Mouse (Mus musculus): ENCODE data around the gene Dmrtc2. TPM values are rescaled to one million over a fixed set of nuclear protein-coding genes. Genes with fewer than 3 reads are reported as not detected.
"Not testable (repeated sequence)": the region's sequence is repeated elsewhere in the genome, so short reads cannot be mapped to it uniquely, and the experiment has no call there.

The Dmrtc2 gene
- total RNA-seq (2018; cell fraction: chromatin; rRNA removed), result not detected
- not detected for total RNA-seq (2018; cell fraction: cytosol; rRNA removed)
- total RNA-seq (2018; cell fraction: nucleus; rRNA removed), result not detected
- not detected in 3 replicates for polyA plus RNA-seq (2018)

- Histone ChIP-seq H3K4me3 (ENCODE audit: inconsistent target) (no peak within 1 kb of the TSS), H3K79me2 (ENCODE audit: inconsistent target) (no peaks in the 10 kb centered on the region), H3K27ac (no peak within 1 kb of the TSS), H3K36me3 (ENCODE audit: inconsistent target) (no peaks in the 10 kb centered on the region)
- WGBS (ENCODE audit: missing documents), result 73% methylated on average over 24 of the region's 41 CpGs
Observed at GRCm38 (mm10) chr7:24869532-24870165, at the start of gene Dmrtc2, which contains the start of gene Lypd4. Gene Dmrtc2 (plus strand): TSS chr7:24870057. Gene Lypd4 (minus strand): TSS chr7:24869941.

- H3K4me3 ChIP-seq (ENCODE audit: inconsistent target), result no peak overlapping the region
- 2% methylated on average over 7 of the region's 7 CpGs for WGBS (ENCODE audit: missing documents)
- peak overlapping the region; percentile 70 for H3K27ac ChIP-seq
- no peaks in the 10 kb centered on the region for H3K79me2 ChIP-seq (ENCODE audit: inconsistent target)
- H3K36me3 ChIP-seq (ENCODE audit: inconsistent target), result no peaks in the 10 kb centered on the region
Observed at GRCm38 (mm10) chr7:24824452-24824851, 45.4 kb upstream of the Dmrtc2 start.

- H3K27ac ChIP-seq, result no peak overlapping the region
- H3K4me3 ChIP-seq (ENCODE audit: inconsistent target), result no peak overlapping the region
- no peaks in the 10 kb centered on the region for H3K36me3 ChIP-seq (ENCODE audit: inconsistent target)
- WGBS (ENCODE audit: missing documents), result 100% methylated on average over 4 of the region's 4 CpGs
- no peaks in the 10 kb centered on the region for H3K79me2 ChIP-seq (ENCODE audit: inconsistent target)
Observed at GRCm38 (mm10) chr7:24827181-24827580, 42.7 kb upstream of the Dmrtc2 start.

- not testable (repeated sequence) for H3K36me3 ChIP-seq (ENCODE audit: inconsistent target); H3K79me2 ChIP-seq (ENCODE audit: inconsistent target); H3K4me3 ChIP-seq (ENCODE audit: inconsistent target)
- 22% methylated on average over 9 of the region's 13 CpGs for WGBS (ENCODE audit: missing documents)
- H3K27ac ChIP-seq, result 0 out of 2 replicates have a peak overlapping the region, but pooled peaks have one; percentile 15
Observed at GRCm38 (mm10) chr7:24838732-24839409, 31.0 kb upstream of the Dmrtc2 start.

- no peak overlapping the region for H3K27ac ChIP-seq
Observed at GRCm38 (mm10) chr7:24839410-24839808, 30.4 kb upstream of the Dmrtc2 start.

GRCm38 (mm10) chr7:24840331-24840730 is 29.5 kb upstream of the Dmrtc2 start:
- Histone ChIP-seq H3K79me2 (ENCODE audit: inconsistent target) (no peaks in the 10 kb centered on the region), H3K27ac (no peak overlapping the region), H3K4me3 (ENCODE audit: inconsistent target) (no peak overlapping the region), H3K36me3 (ENCODE audit: inconsistent target) (no peaks in the 10 kb centered on the region)
- WGBS (ENCODE audit: missing documents), result 100% methylated on average over 3 of the region's 3 CpGs

More at GRCm38 (mm10) chr7:24839410-24839808, 30.4 kb upstream of the Dmrtc2 start:
- Histone ChIP-seq H3K79me2 (ENCODE audit: inconsistent target) (no peaks in the 10 kb centered on the region), H3K4me3 (ENCODE audit: inconsistent target) (no peak overlapping the region), H3K36me3 (ENCODE audit: inconsistent target) (no peaks in the 10 kb centered on the region)
- 52% methylated on average over 8 of the region's 8 CpGs for WGBS (ENCODE audit: missing documents)

GRCm38 (mm10) chr7:24841009-24841408 is 28.8 kb upstream of the Dmrtc2 start:
- H3K36me3 ChIP-seq (ENCODE audit: inconsistent target), result no peaks in the 10 kb centered on the region
- WGBS (ENCODE audit: missing documents), result 95% methylated on average over 4 of the region's 4 CpGs
- H3K27ac ChIP-seq, result no peak overlapping the region
- H3K79me2 ChIP-seq (ENCODE audit: inconsistent target), result no peaks in the 10 kb centered on the region
- no peak overlapping the region for H3K4me3 ChIP-seq (ENCODE audit: inconsistent target)

GRCm38 (mm10) chr7:24844144-24844543 is 25.7 kb upstream of the Dmrtc2 start:
- no peaks in the 10 kb centered on the region for H3K79me2 ChIP-seq (ENCODE audit: inconsistent target)
- no peak overlapping the region for H3K4me3 ChIP-seq (ENCODE audit: inconsistent target)
- 73% methylated on average over 5 of the region's 5 CpGs for WGBS (ENCODE audit: missing documents)
- no peaks in the 10 kb centered on the region for H3K36me3 ChIP-seq (ENCODE audit: inconsistent target)
- H3K27ac ChIP-seq, result no peak overlapping the region

- 92% methylated on average over 9 of the region's 9 CpGs for WGBS (ENCODE audit: missing documents)
- no peaks in the 10 kb centered on the region for H3K36me3 ChIP-seq (ENCODE audit: inconsistent target)
- H3K79me2 ChIP-seq (ENCODE audit: inconsistent target), result no peaks in the 10 kb centered on the region; the same call in 1 of the 2 replicates
- H3K4me3 ChIP-seq (ENCODE audit: inconsistent target), result no peak overlapping the region
- no peak overlapping the region for H3K27ac ChIP-seq
Observed at GRCm38 (mm10) chr7:24845181-24845580, 24.7 kb upstream of the Dmrtc2 start.

GRCm38 (mm10) chr7:24845713-24846112 is 24.1 kb upstream of the Dmrtc2 start:
- Histone ChIP-seq H3K79me2 (ENCODE audit: inconsistent target) (no peaks in the 10 kb centered on the region; the same call in 1 of the 2 replicates), H3K4me3 (ENCODE audit: inconsistent target) (no peak overlapping the region), H3K36me3 (ENCODE audit: inconsistent target) (no peaks in the 10 kb centered on the region), H3K27ac (no peak overlapping the region)
- 9% methylated on average over 5 of the region's 6 CpGs for WGBS (ENCODE audit: missing documents)

- not testable (repeated sequence) for H3K79me2 ChIP-seq (ENCODE audit: inconsistent target); H3K4me3 ChIP-seq (ENCODE audit: inconsistent target); H3K27ac ChIP-seq; H3K36me3 ChIP-seq (ENCODE audit: inconsistent target)
- 79% methylated on average over 2 of the region's 2 CpGs for WGBS (ENCODE audit: missing documents)
Observed at GRCm38 (mm10) chr7:24846576-24846975, 23.3 kb upstream of the Dmrtc2 start.

- Histone ChIP-seq H3K4me3 (ENCODE audit: inconsistent target) (no peak overlapping the region), H3K27ac (peak overlapping the region; percentile 85), H3K79me2 (ENCODE audit: inconsistent target) (no peaks in the 10 kb centered on the region; the same call in 1 of the 2 replicates)
Observed at GRCm38 (mm10) chr7:24850162-24850561, 19.7 kb upstream of the Dmrtc2 start.

GRCm38 (mm10) chr7:24850899-24851303 is 19.0 kb upstream of the Dmrtc2 start:
- H3K4me3 ChIP-seq (ENCODE audit: inconsistent target), result no peak overlapping the region; the same call in 1 of the 2 replicates
- no peaks in the 10 kb centered on the region; the same call in 1 of the 2 replicates for H3K79me2 ChIP-seq (ENCODE audit: inconsistent target)
- WGBS (ENCODE audit: missing documents), result 6% methylated on average over 4 of the region's 6 CpGs
- no peaks in the 10 kb centered on the region for H3K36me3 ChIP-seq (ENCODE audit: inconsistent target)
- peak overlapping the region; percentile 85 for H3K27ac ChIP-seq

More at GRCm38 (mm10) chr7:24850162-24850561, 19.7 kb upstream of the Dmrtc2 start:
- 50% methylated on average over 5 of the region's 5 CpGs for WGBS (ENCODE audit: missing documents)
- no peaks in the 10 kb centered on the region for H3K36me3 ChIP-seq (ENCODE audit: inconsistent target)

- Histone ChIP-seq H3K36me3 (ENCODE audit: inconsistent target) (no peaks in the 10 kb centered on the region), H3K27ac (peak overlapping the region; percentile 85), H3K79me2 (ENCODE audit: inconsistent target) (no peaks in the 10 kb centered on the region; the same call in 1 of the 2 replicates), H3K4me3 (ENCODE audit: inconsistent target) (no peak overlapping the region)
- 86% methylated on average over 5 of the region's 5 CpGs for WGBS (ENCODE audit: missing documents)
Observed at GRCm38 (mm10) chr7:24851596-24852325, 18.1 kb upstream of the Dmrtc2 start.

All from macrophage (primary cell).